Mouse (Mus musculus) liver, embryonic 14 days (tissue): Measurements from ENCODE around the gene Hoxa5. TPM values are rescaled to one million over a fixed set of nuclear protein-coding genes. Genes with fewer than 3 reads are reported as not detected.

ENCODE experiments used
- polyA plus RNA-seq: library from polyadenylated mRNA; depleted of rRNA; stranded (reverse); fragments of >200 nt; gene quantifications from 2 replicates; pipeline ENCODE4 v1.2.3, GENCODE M21; 2012; rRNA removed

The Hoxa5 gene
- polyA plus RNA-seq, result 0.50 and 0.79 TPM in 2 replicates

GRCm38 (mm10) chr6:52204050-52204752, at the start of gene Hoxa5:
TSS of gene Hoxa5 (minus strand) at chr6:52204587.

GRCm38 (mm10) chr6:52245757-52246142, 41.4 kb upstream of the Hoxa5 start, which contains the start of gene Hoxa11:
TSS of gene Hoxa11 (minus strand) at chr6:52245810.

GRCm38 (mm10) chr6:52240389-52241000, 36.1 kb upstream of the Hoxa5 start, which contains the start of gene Hoxa10:
TSS of gene Hoxa10 (minus strand) at chr6:52240854.

GRCm38 (mm10) chr6:52230516-52231165, 26.3 kb upstream of the Hoxa5 start, which contains the start of gene Hoxa9:
TSS of gene Hoxa9 (minus strand) at chr6:52231089.

GRCm38 (mm10) chr6:52221337-52221992, 17.1 kb upstream of the Hoxa5 start, which contains the start of gene Hoxa7:
TSS of gene Hoxa7 (minus strand) at chr6:52221854.

GRCm38 (mm10) chr6:52213119-52213986, 9.0 kb upstream of the Hoxa5 start, which contains the start of the genes Hoxa3 and Gm28308:
TSS of gene Hoxa3 (minus strand) at chr6:52213336.
TSS of gene Gm28308 (minus strand) at chr6:52213339.

GRCm38 (mm10) chr6:52208072-52208867, 3.9 kb upstream of the Hoxa5 start, which contains the start of gene Hoxa6:
TSS of gene Hoxa6 (minus strand) at chr6:52208722.

GRCm38 (mm10) chr6:52190906-52191810, 13.2 kb downstream of the Hoxa5 start, which contains the start of gene Hoxa4:
TSS of gene Hoxa4 (minus strand) at chr6:52191753.

GRCm38 (mm10) chr6:52177061-52177735, 27.2 kb downstream of the Hoxa5 start, which contains the start of gene 5730596B20Rik:
TSS of gene 5730596B20Rik (plus strand) at chr6:52177498.

GRCm38 (mm10) chr6:52164626-52165440, 39.6 kb downstream of the Hoxa5 start, which contains the start of gene Hoxa2:
TSS of gene Hoxa2 (minus strand) at chr6:52164831.

GRCm38 (mm10) chr6:52158276-52159051, 45.9 kb downstream of the Hoxa5 start, which contains the start of gene Hoxa1:
TSS of gene Hoxa1 (minus strand) at chr6:52158317.

Other genes starting within 250 kb of the Hoxa5 start
- gene Skap2, start 192.0 kb downstream of the Hoxa5 start, polyA plus RNA-seq, result 11.2 and 12.2 TPM in 2 replicates
- gene Hoxa1, start 46.3 kb downstream of the Hoxa5 start, polyA plus RNA-seq, result 0.25 and 0.27 TPM in 2 replicates
- gene Hoxa2, start 39.8 kb downstream of the Hoxa5 start, polyA plus RNA-seq, result 0.31 and 0.37 TPM in 2 replicates
- gene 5730596B20Rik, start 27.1 kb downstream of the Hoxa5 start, polyA plus RNA-seq, result 0.06 TPM in 2 replicates
- gene Hoxa4, start 12.8 kb downstream of the Hoxa5 start, polyA plus RNA-seq, result 0.27 and 0.32 TPM in 2 replicates
- gene Hoxa6, start 4.1 kb upstream of the Hoxa5 start, polyA plus RNA-seq, result 0.03 and 0.07 TPM in 2 replicates
- gene Hoxa3, start 8.7 kb upstream of the Hoxa5 start, polyA plus RNA-seq, result 0.44 and 0.45 TPM in 2 replicates
- gene Gm28308, start 8.8 kb upstream of the Hoxa5 start, polyA plus RNA-seq, result not detected in 2 replicates
- 0.25 and 0.34 TPM in 2 replicates for gene Hoxa7, start 17.3 kb upstream of the Hoxa5 start, polyA plus RNA-seq
- gene Hoxa9, start 26.5 kb upstream of the Hoxa5 start, polyA plus RNA-seq, result 0.50 and 0.54 TPM in 2 replicates
- 0.01 and 0.10 TPM in 2 replicates for gene Hoxa10, start 36.3 kb upstream of the Hoxa5 start, polyA plus RNA-seq
- 0.01 TPM in 1 of 2 replicates, not detected in the other for gene Hoxa11, start 41.2 kb upstream of the Hoxa5 start, polyA plus RNA-seq
- not detected in 2 replicates for gene Hoxa13, start 56.3 kb upstream of the Hoxa5 start, polyA plus RNA-seq
- not detected in 2 replicates for gene Evx1, start 108.9 kb upstream of the Hoxa5 start, polyA plus RNA-seq